Mouse (Mus musculus): ENCODE results near the gene Agbl3. TPM values are rescaled to one million over a fixed set of nuclear protein-coding genes. Genes with fewer than 3 reads are reported as not detected.

Gene Agbl3
- polyA plus RNA-seq, 1 experiment = 15.9 TPM

- WGBS = 90% methylated on average over 6 of the region's 6 CpGs
- H3K27ac ChIP-seq (ENCODE audit: insufficient read depth, low read length) = no peak overlapping the region
- TF ChIP-seq CTCF (IDR thresholded peaks at IDR 0.05; ENCODE audit: borderline replicate concordance, insufficient read depth, low read depth, low read length) = no peak
- TF ChIP-seq POLR2A (IDR thresholded peaks at IDR 0.05; ENCODE audit: borderline replicate concordance, insufficient read depth, low read length) = no peak
- no peaks in the 10 kb centered on the region for H3K27me3 ChIP-seq (ENCODE audit: control insufficient read depth, insufficient read depth, low read length)
- H3K4me3 ChIP-seq (replicated peaks; ENCODE audit: insufficient read depth, low read depth, low read length) = no peak overlapping the region
- H3K4me1 ChIP-seq (ENCODE audit: control insufficient read depth, insufficient read depth, low read length) = no peaks in the 10 kb centered on the region
- DNase-seq = no peak
Measured at GRCm38 (mm10) chr6:34770491-34770890, 9.7 kb upstream of the Agbl3 start.

GRCm38 (mm10) chr6:34776396-34776795, 3.8 kb upstream of the Agbl3 start:
- no peaks in the 10 kb centered on the region for H3K4me1 ChIP-seq (ENCODE audit: control insufficient read depth, insufficient read depth, low read length)
- TF ChIP-seq POLR2A (IDR thresholded peaks at IDR 0.05; ENCODE audit: borderline replicate concordance, insufficient read depth, low read length) (no peak), CTCF (IDR thresholded peaks at IDR 0.05; ENCODE audit: borderline replicate concordance, insufficient read depth, low read depth, low read length) (no peak)
- no peak for DNase-seq
- no peaks in the 10 kb centered on the region for H3K27me3 ChIP-seq (ENCODE audit: control insufficient read depth, insufficient read depth, low read length)
- no peak overlapping the region for H3K27ac ChIP-seq (ENCODE audit: insufficient read depth, low read length)
- no peak overlapping the region for H3K4me3 ChIP-seq (replicated peaks; ENCODE audit: insufficient read depth, low read depth, low read length)

GRCm38 (mm10) chr6:34777094-34777493, 3.1 kb upstream of the Agbl3 start:
- Histone ChIP-seq H3K4me1 (ENCODE audit: control insufficient read depth, insufficient read depth, low read length) (no peaks in the 10 kb centered on the region), H3K4me3 (replicated peaks; ENCODE audit: insufficient read depth, low read depth, low read length) (no peak overlapping the region), H3K27me3 (ENCODE audit: control insufficient read depth, insufficient read depth, low read length) (no peaks in the 10 kb centered on the region), H3K27ac (ENCODE audit: insufficient read depth, low read length) (no peak overlapping the region)
- no peak for DNase-seq
- no peak for TF ChIP-seq POLR2A (IDR thresholded peaks at IDR 0.05; ENCODE audit: borderline replicate concordance, insufficient read depth, low read length)
- TF ChIP-seq CTCF (IDR thresholded peaks at IDR 0.05; ENCODE audit: borderline replicate concordance, insufficient read depth, low read depth, low read length) = no peak
- 81% methylated on average over 2 of the region's 2 CpGs for WGBS

- WGBS = 73% methylated on average over 10 of the region's 10 CpGs
- no peak for TF ChIP-seq POLR2A (IDR thresholded peaks at IDR 0.05; ENCODE audit: borderline replicate concordance, insufficient read depth, low read length)
- no peak for TF ChIP-seq CTCF (IDR thresholded peaks at IDR 0.05; ENCODE audit: borderline replicate concordance, insufficient read depth, low read depth, low read length)
- no peaks in the 10 kb centered on the region for H3K27me3 ChIP-seq (ENCODE audit: control insufficient read depth, insufficient read depth, low read length)
- H3K4me1 ChIP-seq (ENCODE audit: control insufficient read depth, insufficient read depth, low read length) = no peaks in the 10 kb centered on the region
- H3K27ac ChIP-seq (ENCODE audit: insufficient read depth, low read length) = no peak overlapping the region
- DNase-seq = no peak
- no peak overlapping the region for H3K4me3 ChIP-seq (replicated peaks; ENCODE audit: insufficient read depth, low read depth, low read length)
Measured at GRCm38 (mm10) chr6:34777981-34778668, 2.1 kb upstream of the Agbl3 start.

- under 1% methylated on average over 13 of the region's 13 CpGs for WGBS
- TF ChIP-seq CTCF (IDR thresholded peaks at IDR 0.05; ENCODE audit: borderline replicate concordance, insufficient read depth, low read depth, low read length) (no peak), POLR2A (IDR thresholded peaks at IDR 0.05; ENCODE audit: borderline replicate concordance, insufficient read depth, low read length) (no peak)
- H3K27me3 ChIP-seq (ENCODE audit: control insufficient read depth, insufficient read depth, low read length) = no peaks in the 10 kb centered on the region
- no peaks in the 10 kb centered on the region for H3K4me1 ChIP-seq (ENCODE audit: control insufficient read depth, insufficient read depth, low read length)
- H3K4me3 ChIP-seq (replicated peaks; ENCODE audit: insufficient read depth, low read depth, low read length) = peak overlapping the region; percentile 88
- no peak for DNase-seq
- peak overlapping the region; percentile 96 for H3K27ac ChIP-seq (ENCODE audit: insufficient read depth, low read length)
Measured at GRCm38 (mm10) chr6:34780943-34781289, 684 bp downstream of the Agbl3 start.

- no peaks in the 10 kb centered on the region for H3K27me3 ChIP-seq (ENCODE audit: control insufficient read depth, insufficient read depth, low read length)
- TF ChIP-seq CTCF (IDR thresholded peaks at IDR 0.05; ENCODE audit: borderline replicate concordance, insufficient read depth, low read depth, low read length) (no peak), POLR2A (IDR thresholded peaks at IDR 0.05; ENCODE audit: borderline replicate concordance, insufficient read depth, low read length) (no peak)
- DNase-seq = no peak
- no peak overlapping the region for H3K27ac ChIP-seq (ENCODE audit: insufficient read depth, low read length)
- no peaks in the 10 kb centered on the region for H3K4me1 ChIP-seq (ENCODE audit: control insufficient read depth, insufficient read depth, low read length)
- 100% methylated on average over 1 of the region's 1 CpGs for WGBS
- H3K4me3 ChIP-seq (replicated peaks; ENCODE audit: insufficient read depth, low read depth, low read length) = no peak overlapping the region
Measured at GRCm38 (mm10) chr6:34782493-34782892, 2.3 kb downstream of the Agbl3 start.

- WGBS = 83% methylated on average over 3 of the region's 3 CpGs
- TF ChIP-seq CTCF (IDR thresholded peaks at IDR 0.05; ENCODE audit: borderline replicate concordance, insufficient read depth, low read depth, low read length) = no peak
- no peak for TF ChIP-seq POLR2A (IDR thresholded peaks at IDR 0.05; ENCODE audit: borderline replicate concordance, insufficient read depth, low read length)
- DNase-seq = no peak
- no peak overlapping the region for H3K27ac ChIP-seq (ENCODE audit: insufficient read depth, low read length)
- no peak overlapping the region for H3K4me3 ChIP-seq (replicated peaks; ENCODE audit: insufficient read depth, low read depth, low read length)
- no peaks in the 10 kb centered on the region for H3K27me3 ChIP-seq (ENCODE audit: control insufficient read depth, insufficient read depth, low read length)
- no peaks in the 10 kb centered on the region for H3K4me1 ChIP-seq (ENCODE audit: control insufficient read depth, insufficient read depth, low read length)
Measured at GRCm38 (mm10) chr6:34796881-34797280, 16.6 kb downstream of the Agbl3 start.

GRCm38 (mm10) chr6:34797887-34798286, 17.7 kb downstream of the Agbl3 start:
- Histone ChIP-seq H3K27ac (ENCODE audit: insufficient read depth, low read length) (no peak overlapping the region), H3K27me3 (ENCODE audit: control insufficient read depth, insufficient read depth, low read length) (no peaks in the 10 kb centered on the region), H3K4me1 (ENCODE audit: control insufficient read depth, insufficient read depth, low read length) (no peaks in the 10 kb centered on the region), H3K4me3 (replicated peaks; ENCODE audit: insufficient read depth, low read depth, low read length) (no peak overlapping the region)
- no peak for DNase-seq
- TF ChIP-seq POLR2A (IDR thresholded peaks at IDR 0.05; ENCODE audit: borderline replicate concordance, insufficient read depth, low read length) (no peak), CTCF (IDR thresholded peaks at IDR 0.05; ENCODE audit: borderline replicate concordance, insufficient read depth, low read depth, low read length) (no peak)
- 44% methylated on average over 3 of the region's 3 CpGs for WGBS

Measured in cerebellum, adult 2 months (tissue).